Mouse (Mus musculus) neural tube, embryonic 10.5 days (tissue): ENCODE measurements around the gene Dok3.

ENCODE experiments used
- DNase-seq: peaks from one replicate; pipeline ENCODE4 v3.0.0-alpha.2; 2017; ENCODE audit warnings: low spot score; ENCODE audit errors: extremely low spot score

The Dok3 gene

GRCm38 (mm10) chr13:55542891-55543290 is 13.8 kb upstream of the Dok3 start:
- no peak for DNase-seq

GRCm38 (mm10) chr13:55540933-55541332 is 11.8 kb upstream of the Dok3 start:
- DNase-seq: no peak

- peak; percentile 98 for DNase-seq
Measured at GRCm38 (mm10) chr13:55536194-55537175, 7.4 kb upstream of the Dok3 start, which contains the start of gene Ddx41. Gene Ddx41 (minus strand): TSS chr13:55536658.

- DNase-seq: no peak
Measured at GRCm38 (mm10) chr13:55535796-55536193, 6.7 kb upstream of the Dok3 start.

GRCm38 (mm10) chr13:55535191-55535590 is 6.1 kb upstream of the Dok3 start:
- no peak for DNase-seq

- DNase-seq: no peak
Measured at GRCm38 (mm10) chr13:55527834-55528772, 993 bp downstream of the Dok3 start.

- DNase-seq: no peak
Measured at GRCm38 (mm10) chr13:55527212-55527611, 1.9 kb downstream of the Dok3 start.

- no peak for DNase-seq
Measured at GRCm38 (mm10) chr13:55525733-55526553, 3.2 kb downstream of the Dok3 start.

- no peak for DNase-seq
Measured at GRCm38 (mm10) chr13:55523951-55524600, 5.0 kb downstream of the Dok3 start.

GRCm38 (mm10) chr13:55523278-55523677 is 5.8 kb downstream of the Dok3 start:
- no peak for DNase-seq

GRCm38 (mm10) chr13:55522730-55523129 is 6.4 kb downstream of the Dok3 start:
- DNase-seq: no peak

- DNase-seq: no peak
Measured at GRCm38 (mm10) chr13:55519606-55520005, 9.5 kb downstream of the Dok3 start.

- DNase-seq: peak; percentile 95
Measured at GRCm38 (mm10) chr13:55516955-55517354, 12.1 kb downstream of the Dok3 start.

- no peak for DNase-seq
Measured at GRCm38 (mm10) chr13:55513828-55514227, 15.3 kb downstream of the Dok3 start.

GRCm38 (mm10) chr13:55513111-55513748 is 15.9 kb downstream of the Dok3 start, which contains the start of gene Pdlim7:
Gene Pdlim7 (minus strand): TSS chr13:55513676.
- peak; percentile 96 for DNase-seq

GRCm38 (mm10) chr13:55512379-55513031 is 16.6 kb downstream of the Dok3 start:
- peak; percentile 80 for DNase-seq

- DNase-seq: no peak
Measured at GRCm38 (mm10) chr13:55511492-55511861, 17.6 kb downstream of the Dok3 start.

- DNase-seq: peak; percentile 64
Measured at GRCm38 (mm10) chr13:55510668-55511491, 18.2 kb downstream of the Dok3 start.

GRCm38 (mm10) chr13:55510332-55510667 is 18.8 kb downstream of the Dok3 start:
- DNase-seq: no peak
